Mouse (Mus musculus) small intestine, adult 2 months (tissue): ENCODE results near the gene Rps18.

Source experiments
- CTCF ChIP-seq: fragments of 200-500 bp; IDR thresholded peaks from 2 replicates; pipeline ENCODE4 v1.5.1; 2012; ENCODE audit warnings: low read depth, mild to moderate bottlenecking, control low read depth, inconsistent platforms, low read length, moderate library complexity, mixed read lengths; ENCODE audit not compliant: insufficient replicate concordance, insufficient read length; ENCODE audit errors: extremely low read depth
- POLR2A ChIP-seq: fragments of 200-500 bp; IDR thresholded peaks from 2 replicates; pipeline ENCODE4 v1.6.1; 2012; ENCODE audit warnings: low read depth, mild to moderate bottlenecking, control low read depth, inconsistent platforms, low read length, moderate library complexity

DNA sequence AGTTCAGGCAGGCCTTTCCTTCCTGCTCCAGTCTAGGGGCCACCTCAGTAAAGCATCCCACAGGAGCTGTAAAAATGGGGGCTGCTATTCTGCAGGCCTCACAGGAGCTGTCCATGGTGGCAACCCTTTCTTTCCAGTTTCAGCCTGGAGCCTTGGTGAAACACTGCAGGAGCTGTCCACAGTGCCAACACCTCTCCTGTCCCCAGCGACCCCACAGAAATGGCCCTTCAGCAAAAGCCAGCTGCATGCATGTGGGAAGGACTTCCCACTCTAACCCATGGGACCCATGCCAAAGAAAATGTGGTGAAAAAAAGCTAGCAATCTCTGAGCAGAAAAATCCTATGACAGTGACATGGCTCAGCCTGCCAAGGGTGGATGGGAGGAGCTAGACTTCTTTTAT is 16.9 kb upstream of the Rps18 start:
- TF ChIP-seq CTCF (no peak), POLR2A (no peak)
